Mouse (Mus musculus) cortical plate, adult 2 months (tissue): ENCODE data around the gene Kcnk2. TPM values are rescaled to one million over a fixed set of nuclear protein-coding genes. Genes with fewer than 3 reads are reported as not detected.

ENCODE experiments used
- H3K27ac ChIP-seq: fragments of 200-500 bp; 2 replicates; pipeline ENCODE4 v1.5.1; 2012; ENCODE audit warnings: low read length, control low read depth, inconsistent platforms; ENCODE audit not compliant: insufficient read depth
- H3K4me1 ChIP-seq: fragments of 200-500 bp; 2 replicates; pipeline ENCODE4 v1.6.1; 2011; ENCODE audit warnings: low read length; ENCODE audit not compliant: control insufficient read depth, insufficient read depth
- H3K4me3 ChIP-seq: fragments of 200-500 bp; 2 replicates; pipeline ENCODE4 v1.5.1; 2011; ENCODE audit warnings: mild to moderate bottlenecking, low read length, control low read depth; ENCODE audit not compliant: insufficient read depth
- CTCF ChIP-seq: fragments of 200-500 bp; IDR thresholded peaks from 2 replicates; pipeline ENCODE4 v1.5.1; 2011; ENCODE audit warnings: mild to moderate bottlenecking, control low read depth, low read length; ENCODE audit not compliant: insufficient read depth; ENCODE audit errors: extremely low read depth
- POLR2A ChIP-seq: fragments of 200-500 bp; IDR thresholded peaks from 2 replicates; pipeline ENCODE4 v1.6.1; 2011; ENCODE audit warnings: mild to moderate bottlenecking, low read length, control low read depth; ENCODE audit not compliant: insufficient read depth; ENCODE audit errors: extremely low read depth
- polyA plus RNA-seq: library from polyadenylated mRNA; depleted of rRNA; stranded (reverse); fragments of >200 nt; gene quantifications from 2 replicates; pipeline ENCODE4 v1.2.3, GENCODE M21; 2012; rRNA removed

The Kcnk2 gene
- 40.2 and 40.6 TPM in 2 replicates for polyA plus RNA-seq

DNA sequence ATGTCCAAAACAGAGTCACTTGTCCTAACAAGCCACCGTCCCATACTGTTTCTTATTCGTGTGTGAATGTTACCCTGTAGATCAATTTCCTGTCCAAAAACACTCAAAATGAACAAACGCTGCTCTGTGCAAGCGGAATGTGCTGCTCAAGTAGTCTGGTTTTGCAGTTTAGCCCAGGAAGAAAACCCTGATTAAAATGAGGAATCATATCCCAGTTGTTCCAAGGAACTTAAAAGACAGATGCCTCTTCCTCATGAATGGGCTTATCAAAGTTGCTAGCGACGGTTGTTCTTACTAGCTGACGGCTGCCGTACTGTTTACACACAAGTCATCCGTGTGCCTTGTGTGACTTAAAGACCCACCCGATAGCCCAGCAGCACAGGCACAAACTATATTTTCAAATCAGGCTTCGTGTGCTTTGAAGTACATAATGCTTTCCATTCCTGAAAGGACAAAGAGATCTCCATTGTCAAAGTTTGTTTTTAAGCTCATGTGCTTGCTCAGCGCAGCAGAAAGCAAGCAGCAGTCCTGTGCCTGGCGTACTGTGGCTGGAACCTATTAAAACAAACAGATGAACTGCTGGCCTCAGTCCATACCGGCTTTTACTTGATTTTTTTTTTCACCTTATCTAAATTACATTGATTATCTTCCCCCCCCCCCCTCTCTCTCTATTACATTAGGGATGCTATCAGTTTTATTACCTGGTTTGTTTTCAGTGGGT, at the start of gene Kcnk2:
TSS of gene Kcnk2 (minus strand) at position 51 of the 721 bp plus-strand sequence.
- Histone ChIP-seq H3K4me1 (no peaks in the 10 kb centered on the region), H3K4me3 (no peak within 1 kb of the TSS), H3K27ac (peak within 1 kb of the TSS; percentile 13; the same call in 1 of the 2 replicates)
- TF ChIP-seq CTCF (no peak), POLR2A (no peak)

DNA sequence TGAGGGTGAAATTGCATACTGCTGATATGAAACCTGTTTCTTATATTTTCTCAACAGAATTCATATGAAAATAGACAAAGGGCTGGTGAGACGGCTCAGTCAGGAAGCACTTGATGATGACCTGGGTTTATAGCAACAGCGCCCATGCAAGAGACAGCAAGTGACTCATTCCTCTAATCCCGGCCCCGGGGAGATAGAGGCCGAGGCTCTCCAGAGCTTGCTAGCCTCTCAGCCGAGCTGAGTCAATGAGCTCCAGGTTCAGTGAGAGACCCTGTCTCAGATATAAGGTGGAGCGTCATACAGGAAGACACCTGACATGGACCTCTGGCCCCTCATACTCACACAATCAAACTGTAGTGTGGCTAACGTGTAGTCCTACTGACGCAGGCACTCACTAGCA, 38.7 kb upstream of the Kcnk2 start:
- H3K4me3 ChIP-seq = no peak overlapping the region
- H3K27ac ChIP-seq = no peak overlapping the region
- TF ChIP-seq POLR2A (no peak), CTCF (no peak)
- H3K4me1 ChIP-seq = no peaks in the 10 kb centered on the region

DNA sequence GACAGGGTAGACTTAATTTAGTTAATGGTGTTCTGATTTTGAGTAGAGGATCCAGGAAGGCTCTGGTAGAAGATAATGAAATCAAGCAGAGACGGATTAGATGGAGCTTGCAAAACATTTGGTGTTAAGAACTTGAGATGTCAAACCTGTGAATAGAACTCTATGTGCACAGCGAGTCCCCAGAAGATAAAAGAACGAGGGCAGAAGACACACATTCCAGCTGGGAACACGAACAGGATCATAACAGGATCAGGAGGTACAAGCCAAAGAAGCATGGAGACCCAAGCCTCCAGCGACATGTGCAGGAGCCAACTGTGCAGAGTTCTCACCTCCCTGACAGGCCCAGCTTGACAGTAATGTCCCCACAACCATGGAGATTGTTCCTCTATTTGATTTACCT, 35.1 kb upstream of the Kcnk2 start:
- H3K4me1 ChIP-seq = no peaks in the 10 kb centered on the region
- no peak overlapping the region for H3K4me3 ChIP-seq
- no peak overlapping the region for H3K27ac ChIP-seq
- TF ChIP-seq CTCF = no peak
- no peak for TF ChIP-seq POLR2A

DNA sequence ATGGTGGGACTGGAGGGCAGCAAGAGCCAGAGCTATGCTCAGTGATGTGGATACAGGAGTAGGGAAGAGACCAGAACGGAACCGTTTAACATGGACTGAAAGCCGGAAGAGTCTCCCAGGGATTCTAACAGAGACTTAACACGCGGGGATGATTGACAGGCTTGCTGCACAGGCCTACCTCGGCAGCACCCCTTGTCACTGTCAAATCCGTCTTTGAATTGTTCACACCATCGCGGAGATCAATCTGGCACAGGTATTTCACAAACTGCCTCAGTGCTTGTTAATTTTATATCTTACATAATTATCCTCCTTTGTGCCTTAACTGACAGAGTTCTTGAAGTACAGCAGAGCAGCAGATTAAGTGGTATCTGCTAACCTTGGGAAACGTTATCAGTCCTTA, 33.4 kb upstream of the Kcnk2 start:
- H3K27ac ChIP-seq = no peak overlapping the region
- H3K4me3 ChIP-seq = no peak overlapping the region
- TF ChIP-seq CTCF = no peak
- H3K4me1 ChIP-seq = no peaks in the 10 kb centered on the region

- TF ChIP-seq POLR2A (no peak), CTCF (no peak)
- H3K27ac ChIP-seq = no peak overlapping the region
- H3K4me3 ChIP-seq = no peak overlapping the region
- no peaks in the 10 kb centered on the region for H3K4me1 ChIP-seq
Observed at GRCm38 (mm10) chr1:189431479-189431878, 29.4 kb upstream of the Kcnk2 start.

DNA sequence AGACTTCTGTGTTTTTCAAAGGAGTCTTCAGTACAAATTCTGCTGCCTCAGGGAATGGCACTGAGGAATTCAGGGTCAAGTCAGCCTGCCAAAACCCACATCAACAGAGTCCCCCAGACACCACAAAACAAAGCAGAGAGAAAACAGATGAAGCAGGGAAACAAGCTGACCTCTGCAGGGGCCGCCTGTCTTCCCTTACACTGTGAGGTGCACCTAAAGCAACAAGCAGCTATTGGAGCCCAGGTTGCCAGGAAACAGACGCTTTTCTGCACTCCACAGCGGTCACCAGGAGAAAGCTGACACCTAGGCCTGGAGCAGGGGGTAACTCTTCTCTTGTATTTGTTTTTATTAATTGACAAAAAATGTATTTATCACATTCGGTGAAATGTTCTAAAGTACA, 28.5 kb upstream of the Kcnk2 start:
- Histone ChIP-seq H3K4me1 (no peaks in the 10 kb centered on the region), H3K4me3 (no peak overlapping the region), H3K27ac (no peak overlapping the region)
- TF ChIP-seq CTCF = no peak
- TF ChIP-seq POLR2A = no peak

DNA sequence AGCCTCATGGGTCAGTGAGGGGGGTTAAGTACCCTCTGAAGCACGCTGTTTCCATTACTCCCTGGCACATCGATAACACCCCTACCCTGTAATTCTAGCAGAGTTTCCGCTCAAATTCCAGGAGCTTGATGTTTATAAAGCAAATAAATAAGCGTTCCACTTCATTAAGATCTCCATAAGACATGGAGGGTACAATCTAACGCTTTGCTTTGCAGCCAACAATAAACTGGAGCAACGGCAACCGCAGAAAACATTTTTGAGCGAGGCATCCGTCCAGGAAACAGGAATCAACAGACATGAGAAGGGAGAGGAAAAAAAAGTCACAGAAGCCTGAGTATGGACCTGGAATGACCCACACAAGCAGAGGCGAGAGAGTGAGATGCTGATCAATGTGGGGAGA, 27.5 kb upstream of the Kcnk2 start:
- Histone ChIP-seq H3K4me3 (no peak overlapping the region), H3K4me1 (no peaks in the 10 kb centered on the region), H3K27ac (no peak overlapping the region)
- TF ChIP-seq CTCF (no peak), POLR2A (no peak)

GRCm38 (mm10) chr1:189426252-189426651, 24.2 kb upstream of the Kcnk2 start:
- Histone ChIP-seq H3K4me3 (no peak overlapping the region), H3K27ac (no peak overlapping the region), H3K4me1 (no peaks in the 10 kb centered on the region)
- TF ChIP-seq POLR2A (no peak), CTCF (no peak)

GRCm38 (mm10) chr1:189419914-189420313, 17.8 kb upstream of the Kcnk2 start:
- H3K4me3 ChIP-seq = no peak overlapping the region
- TF ChIP-seq CTCF = no peak
- no peak for TF ChIP-seq POLR2A
- H3K4me1 ChIP-seq = peaks cover 1% of the 10 kb centered on the region; the same call in 1 of the 2 replicates
- no peak overlapping the region for H3K27ac ChIP-seq

GRCm38 (mm10) chr1:189409906-189410305, 7.8 kb upstream of the Kcnk2 start:
- TF ChIP-seq CTCF = no peak
- no peak for TF ChIP-seq POLR2A
- Histone ChIP-seq H3K4me3 (no peak overlapping the region), H3K4me1 (no peaks in the 10 kb centered on the region), H3K27ac (no peak overlapping the region)

DNA sequence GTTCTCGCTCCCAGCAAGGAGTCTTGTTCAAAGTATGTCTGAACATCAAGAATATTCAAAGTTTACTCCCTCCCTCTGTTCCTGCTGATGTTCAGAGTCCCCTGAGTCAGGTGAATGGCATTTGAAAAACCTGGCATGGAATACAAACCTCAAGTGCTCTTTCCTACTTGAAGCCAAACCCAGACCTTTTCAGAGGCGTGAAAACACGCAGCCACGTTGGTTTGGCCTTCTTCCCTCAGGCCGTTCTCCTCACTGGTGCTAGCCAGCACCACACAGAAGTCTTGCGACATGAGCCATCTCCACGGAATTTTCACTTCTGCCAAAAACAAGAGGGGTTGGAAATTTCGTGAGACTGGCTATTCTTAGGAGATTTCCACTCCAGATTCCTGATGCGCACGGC, 3.1 kb upstream of the Kcnk2 start:
- no peak for TF ChIP-seq POLR2A
- no peak for TF ChIP-seq CTCF
- no peak overlapping the region for H3K27ac ChIP-seq
- H3K4me3 ChIP-seq = no peak overlapping the region
- H3K4me1 ChIP-seq = no peaks in the 10 kb centered on the region
